Mouse (Mus musculus) spleen, adult 12 weeks (tissue): ENCODE measurements at regions not wholly inside any gene's neighbourhood (a gene's known extent, or its start where the extent isn't known, plus 50 kb on each side); places are given as distances from the start of the nearest gene placed in this dataset.

Experiments used
- DNase-seq: peaks from one replicate; pipeline ENCODE4 v3.0.0; 2022; ENCODE audit warnings: low spot score

- DNase-seq: no peak
Observed at GRCm38 (mm10) chr10:97250167-97250566, 229.2 kb upstream of the Dcn start.

GRCm38 (mm10) chr10:97265959-97266517, 213.4 kb upstream of the Dcn start:
- DNase-seq: no peak

GRCm38 (mm10) chr10:97282416-97282815, 197.0 kb upstream of the Dcn start:
- no peak for DNase-seq

GRCm38 (mm10) chr10:97282841-97283496, 196.4 kb upstream of the Dcn start:
- DNase-seq: no peak

- DNase-seq: no peak
Observed at GRCm38 (mm10) chr10:97304791-97305355, 174.5 kb upstream of the Dcn start.

GRCm38 (mm10) chr10:97309580-97309979, 169.8 kb upstream of the Dcn start:
- DNase-seq: no peak

GRCm38 (mm10) chr10:97312509-97312908, 166.9 kb upstream of the Dcn start:
- peak; percentile 2 for DNase-seq

GRCm38 (mm10) chr10:97312978-97313377, 166.4 kb upstream of the Dcn start:
- DNase-seq: peak; percentile 73

GRCm38 (mm10) chr10:97313407-97313901, 166.0 kb upstream of the Dcn start:
- peak; percentile 60 for DNase-seq

GRCm38 (mm10) chr10:97332639-97333038, 146.8 kb upstream of the Dcn start:
- DNase-seq: no peak

GRCm38 (mm10) chr10:97334044-97334443, 145.4 kb upstream of the Dcn start:
- no peak for DNase-seq

- no peak for DNase-seq
Observed at GRCm38 (mm10) chr10:97334606-97335150, 144.7 kb upstream of the Dcn start.

- no peak for DNase-seq
Observed at GRCm38 (mm10) chr10:97338033-97338692, 141.2 kb upstream of the Dcn start.

- DNase-seq: no peak
Observed at GRCm38 (mm10) chr10:97339866-97340706, 139.3 kb upstream of the Dcn start.

- peak; percentile 9 for DNase-seq
Observed at GRCm38 (mm10) chr10:97345347-97345746, 134.1 kb upstream of the Dcn start.

GRCm38 (mm10) chr10:97346949-97347348, 132.5 kb upstream of the Dcn start:
- no peak for DNase-seq

GRCm38 (mm10) chr10:97368625-97369024, 110.8 kb upstream of the Dcn start:
- DNase-seq: no peak

- peak; percentile 15 for DNase-seq
Observed at GRCm38 (mm10) chr10:97375824-97376223, 103.6 kb upstream of the Dcn start.

- DNase-seq: no peak
Observed at GRCm38 (mm10) chr10:97376376-97376775, 103.0 kb upstream of the Dcn start.

- no peak for DNase-seq
Observed at GRCm38 (mm10) chr10:97381586-97381985, 97.8 kb upstream of the Dcn start.

GRCm38 (mm10) chr10:97383881-97384280, 95.5 kb upstream of the Dcn start:
- DNase-seq: no peak
